Mouse (Mus musculus) R1 (cell line): ENCODE data around the gene Kcna10.

ENCODE experiments used
- DNase-seq: peaks from one replicate; pipeline ENCODE4 v3.0.0-alpha.2; 2018; ENCODE audit warnings: low read depth, low spot score

Gene Kcna10

DNA sequence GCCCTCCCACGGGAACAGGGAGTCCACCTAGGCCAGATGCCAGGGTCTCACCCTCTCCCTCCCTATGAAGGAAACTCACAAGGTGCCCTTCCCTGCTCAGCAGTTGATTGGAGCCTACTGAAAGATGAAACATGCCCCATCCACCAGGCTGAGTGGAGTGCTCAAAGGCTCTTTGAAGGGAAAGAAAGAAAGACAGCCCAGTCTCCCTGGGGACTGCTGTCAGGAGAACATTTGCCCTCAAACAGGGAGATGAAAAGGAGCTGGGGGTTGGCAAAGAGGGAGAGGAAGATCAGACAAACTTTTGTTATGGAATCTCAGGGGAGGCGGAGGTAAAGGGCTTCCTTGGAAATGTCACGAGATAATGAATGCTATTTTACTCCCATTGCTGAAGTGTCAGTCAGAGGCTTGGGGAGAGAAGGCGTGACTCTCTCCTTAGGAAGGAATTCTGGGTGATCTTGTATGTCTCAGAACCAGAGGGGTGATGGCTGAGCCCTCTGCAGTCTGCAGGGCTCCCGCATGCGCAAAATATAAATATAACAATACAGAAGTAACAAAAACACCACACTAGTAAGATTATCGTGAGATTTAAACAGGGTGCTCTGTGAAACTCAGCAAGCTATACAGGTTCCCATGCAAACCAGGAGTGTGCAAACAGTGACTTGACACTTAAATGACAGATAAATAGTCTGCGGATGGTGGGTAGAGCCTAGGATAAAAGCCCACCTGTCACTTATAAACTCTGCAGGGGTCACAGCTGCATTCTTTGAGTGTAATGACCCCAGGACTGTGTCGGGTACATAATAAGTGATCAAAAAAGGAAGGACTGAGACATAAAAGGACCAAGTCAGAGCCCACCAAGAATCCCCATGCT lies 18.7 kb downstream of the Kcna10 start:
- DNase-seq: no peak

DNA sequence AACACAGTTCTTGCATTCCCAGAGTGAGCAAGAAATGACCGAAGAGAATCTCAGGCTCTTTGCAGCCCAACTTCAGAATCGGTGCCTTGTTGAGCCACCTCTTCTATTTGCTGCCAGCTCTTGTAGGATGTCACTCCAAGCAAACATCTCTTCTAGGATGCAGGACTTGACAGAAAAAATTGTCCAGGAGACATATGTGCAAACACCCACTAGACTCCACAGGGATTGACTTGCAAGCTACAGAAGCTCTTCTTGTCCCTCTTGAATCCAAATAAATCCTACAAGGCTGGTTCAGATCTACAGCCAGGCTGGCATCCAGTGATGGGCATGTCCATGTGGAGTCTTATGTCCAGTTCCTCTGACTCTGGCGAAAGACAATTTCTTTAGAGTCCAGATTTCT lies 21.6 kb downstream of the Kcna10 start:
- DNase-seq: no peak

DNA sequence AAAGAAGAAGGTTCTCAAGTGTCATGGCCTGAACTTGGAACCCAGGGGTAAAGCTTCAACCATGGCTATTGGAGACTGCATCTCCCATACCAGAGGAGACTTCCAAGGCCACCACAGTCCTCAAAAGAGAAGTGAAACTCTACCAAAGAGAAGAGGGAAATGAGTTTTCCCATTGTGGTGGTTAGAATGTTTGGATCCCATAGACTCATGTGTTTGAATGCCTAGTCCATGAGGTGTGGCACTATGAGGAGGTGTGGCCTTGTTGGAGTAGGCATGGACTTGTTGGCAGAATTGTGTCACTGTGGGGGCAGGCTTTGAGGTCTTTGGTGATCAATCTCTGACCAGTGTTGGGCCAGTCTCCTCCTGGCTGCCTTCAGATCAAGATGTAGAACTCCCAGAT lies 22.3 kb downstream of the Kcna10 start:
- no peak for DNase-seq

DNA sequence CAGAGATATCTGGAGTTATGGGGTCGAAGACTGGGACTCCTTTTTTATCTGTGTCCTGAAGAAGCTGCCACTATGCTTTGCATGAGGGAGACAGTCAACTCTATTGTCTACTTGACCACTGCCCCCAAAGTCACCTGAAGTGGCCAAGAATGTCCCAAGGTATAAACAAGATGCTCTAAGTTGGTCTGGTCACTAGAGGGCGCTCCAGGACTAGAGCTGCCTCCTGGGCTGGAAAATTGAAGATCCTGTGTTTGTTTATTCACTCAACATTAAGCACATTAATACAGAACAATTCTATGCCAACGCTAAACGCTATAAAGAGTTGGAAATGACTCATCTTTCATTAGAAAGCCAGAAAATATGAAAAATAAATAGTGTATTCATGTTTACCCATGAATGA lies 23.1 kb downstream of the Kcna10 start:
- peak; percentile 61 for DNase-seq

DNA sequence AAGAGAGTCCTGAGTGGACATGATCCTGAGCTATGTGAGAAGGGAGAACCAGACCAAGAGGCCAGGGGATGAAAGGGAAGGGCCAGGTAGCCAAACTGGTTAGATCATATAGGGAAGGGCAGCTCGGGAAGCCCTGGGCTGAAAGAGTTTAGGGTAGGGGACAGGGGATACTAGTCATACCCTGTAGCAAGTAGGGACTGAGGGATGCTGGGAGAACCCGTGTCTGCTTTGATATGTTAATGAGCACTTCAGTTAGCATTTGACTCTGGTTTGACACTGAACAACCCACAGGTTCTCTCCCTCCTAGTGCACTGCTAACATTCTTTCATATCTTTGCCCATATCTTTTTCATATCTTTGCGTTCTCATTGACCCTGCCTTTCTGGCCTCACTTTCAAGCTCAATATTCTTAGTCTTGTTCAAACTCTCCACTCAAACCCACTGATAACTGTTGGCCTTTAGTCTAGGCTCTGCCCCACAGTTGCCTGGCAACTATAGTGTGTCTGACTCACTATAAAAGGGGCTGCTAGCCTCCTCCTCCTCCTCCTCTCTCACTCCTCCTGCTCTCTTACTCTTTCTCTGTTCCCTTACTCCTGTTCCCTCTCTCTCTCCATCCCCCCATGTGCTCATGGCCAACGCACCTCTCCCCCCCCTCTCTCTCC lies 23.8 kb downstream of the Kcna10 start:
- no peak for DNase-seq

DNA sequence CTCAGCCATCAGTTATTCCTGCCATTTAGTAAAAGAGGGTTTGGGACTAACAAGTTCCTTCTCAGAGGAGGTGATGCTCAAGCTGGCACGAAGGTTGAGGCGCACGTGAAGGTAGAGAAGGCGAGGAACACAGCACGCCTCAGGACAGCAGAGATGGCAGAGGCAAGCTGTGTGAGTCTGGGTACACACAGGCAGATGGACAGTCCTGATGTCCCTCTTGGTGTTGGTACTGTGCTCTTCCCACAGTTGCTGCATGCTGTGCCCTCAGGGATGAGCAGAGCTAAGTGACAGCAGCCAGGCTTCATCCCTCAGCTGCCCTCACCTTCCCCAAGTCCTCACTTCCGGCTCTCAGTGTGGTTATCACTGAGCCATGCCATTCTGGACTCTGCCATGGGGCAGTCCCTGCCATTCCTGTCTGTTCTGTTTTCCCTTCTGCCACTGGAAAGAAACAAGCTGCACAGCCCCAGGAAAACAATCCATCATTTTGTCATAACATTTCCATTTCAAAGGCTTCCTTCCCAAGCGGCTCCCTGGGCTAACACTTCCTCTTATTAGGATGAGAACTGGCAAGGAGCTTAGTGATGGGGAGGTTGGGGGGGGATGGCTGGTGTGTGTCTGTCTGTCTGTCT lies 24.9 kb downstream of the Kcna10 start:
- DNase-seq: no peak

DNA sequence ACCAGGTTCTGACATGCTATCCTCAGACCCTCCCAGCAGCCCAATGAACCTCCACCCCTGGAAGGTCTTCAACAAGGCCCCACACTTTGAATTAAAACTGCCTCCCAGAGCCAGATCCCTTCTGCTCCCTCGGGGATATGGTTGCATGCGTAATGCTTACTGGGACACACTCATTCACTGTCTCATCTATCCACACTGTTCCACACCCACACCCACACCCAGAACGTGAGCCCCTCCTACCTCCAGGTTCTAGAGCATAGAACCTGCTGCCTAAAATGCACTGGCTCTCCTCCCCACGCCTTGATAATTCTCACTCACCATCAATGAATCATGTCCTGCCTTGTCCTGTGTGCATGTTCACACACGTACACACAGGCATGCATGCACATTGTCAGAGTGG lies 31.8 kb downstream of the Kcna10 start:
- DNase-seq: no peak

DNA sequence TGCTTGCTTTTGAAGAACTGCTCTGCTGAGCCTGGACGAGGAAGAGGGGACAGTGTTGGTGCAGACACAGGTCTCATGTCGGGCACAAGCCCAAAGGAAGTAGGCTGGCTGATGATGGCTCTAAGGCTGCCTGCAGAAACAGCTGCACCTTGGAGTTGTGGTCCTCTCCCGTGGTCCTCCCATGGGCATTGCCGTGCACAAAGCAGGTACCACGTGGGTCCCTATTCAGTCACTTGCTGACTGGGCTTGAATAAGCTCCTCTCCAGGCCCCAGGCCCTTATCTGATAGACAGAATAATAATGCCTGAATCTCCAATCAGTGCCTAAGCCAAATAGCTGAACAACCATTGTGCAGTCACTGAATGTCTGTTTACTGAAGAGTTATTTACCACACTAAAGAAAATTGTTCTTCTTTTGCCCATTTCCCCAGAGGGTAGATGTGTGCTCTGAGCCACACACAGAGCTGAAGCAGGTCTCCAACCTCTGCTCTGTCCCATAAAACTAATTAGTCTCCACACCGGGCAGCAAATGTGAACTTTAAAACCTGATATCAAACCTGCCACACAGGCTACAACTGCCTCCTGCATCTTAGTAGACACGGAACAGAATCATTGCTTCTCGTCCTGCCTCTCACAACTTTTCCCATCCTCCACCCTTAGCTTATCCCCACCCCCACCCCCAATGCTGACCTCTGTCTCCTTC lies 33.7 kb downstream of the Kcna10 start:
- DNase-seq: no peak

DNA sequence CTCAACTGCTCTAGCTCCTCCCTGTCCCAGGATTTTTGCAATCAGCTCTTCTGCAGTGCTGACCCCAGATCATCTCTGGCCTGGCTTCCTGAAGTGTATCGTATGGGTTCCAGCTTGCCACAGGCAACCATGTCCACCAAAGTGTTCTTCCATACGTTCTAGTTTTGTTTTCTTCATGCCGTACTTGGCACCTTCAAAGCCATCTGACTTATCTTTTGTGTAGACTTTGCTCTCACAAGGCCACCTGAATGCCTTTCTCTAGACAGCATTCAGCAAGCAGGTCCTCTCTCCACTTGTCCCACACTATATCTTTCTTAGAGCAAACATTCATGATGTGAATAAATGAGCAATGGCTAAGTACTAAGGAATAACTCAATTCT lies 34.2 kb downstream of the Kcna10 start:
- DNase-seq: no peak

DNA sequence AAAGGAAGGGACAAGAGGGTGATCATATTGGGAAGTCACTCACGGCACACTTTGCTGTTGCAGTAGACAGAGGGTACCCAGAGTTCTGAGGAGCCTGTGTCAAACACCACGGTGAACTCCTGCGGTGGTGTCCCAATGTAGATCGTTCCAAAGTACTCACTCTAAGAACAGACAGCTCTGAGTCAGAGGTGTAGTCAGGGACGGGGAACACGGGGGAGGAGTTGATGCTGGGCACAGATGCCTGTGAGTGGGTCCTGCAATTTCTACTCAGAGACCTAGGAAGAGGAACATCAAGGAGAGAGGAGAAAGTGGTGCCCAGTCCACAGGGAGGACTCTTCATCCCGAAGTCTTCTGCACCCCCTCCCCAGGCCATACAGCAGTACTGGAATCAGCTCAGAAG lies 35.7 kb downstream of the Kcna10 start:
- no peak for DNase-seq

DNA sequence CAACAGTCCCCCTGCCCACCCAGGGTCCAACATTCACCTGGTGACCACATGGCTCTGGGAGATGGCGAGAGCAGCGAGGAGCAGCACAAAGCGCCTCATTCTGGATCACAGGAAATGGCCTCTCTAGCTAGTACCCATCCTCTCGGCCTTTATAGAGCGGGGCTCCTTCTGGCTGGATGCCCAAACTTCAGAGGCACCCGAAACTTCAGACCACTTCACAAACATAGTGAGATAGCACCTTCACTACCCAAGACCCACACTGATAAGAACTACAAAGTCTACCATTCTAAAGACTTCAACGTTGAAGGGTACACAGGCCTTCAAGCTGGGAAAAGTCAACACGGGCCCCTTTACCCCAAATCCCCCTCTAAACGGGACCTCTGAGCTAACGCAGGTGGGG lies 38.8 kb downstream of the Kcna10 start, which contains the start of gene Cym:
TSS of gene Cym (minus strand) at position 125 of the 400 bp plus-strand sequence.
- DNase-seq: no peak

DNA sequence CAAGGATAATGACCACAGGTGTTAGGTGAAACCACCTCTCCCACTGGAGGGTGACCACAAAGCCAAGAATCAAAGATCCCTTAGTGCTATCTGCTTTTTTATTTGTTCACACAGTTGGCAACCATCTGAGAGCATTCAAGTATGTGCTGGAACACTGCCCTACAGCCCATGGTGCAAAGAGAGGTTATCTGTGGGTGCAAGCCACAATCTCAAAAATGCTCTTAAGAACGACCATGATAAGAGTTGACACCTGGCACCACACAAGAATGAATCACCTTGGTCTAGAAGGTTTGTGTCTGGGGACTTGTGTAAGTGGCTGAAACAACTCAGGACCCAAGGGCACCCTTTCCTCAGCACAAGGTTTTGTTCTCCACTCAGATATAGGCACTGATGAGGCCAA lies 40.4 kb downstream of the Kcna10 start:
- no peak for DNase-seq

DNA sequence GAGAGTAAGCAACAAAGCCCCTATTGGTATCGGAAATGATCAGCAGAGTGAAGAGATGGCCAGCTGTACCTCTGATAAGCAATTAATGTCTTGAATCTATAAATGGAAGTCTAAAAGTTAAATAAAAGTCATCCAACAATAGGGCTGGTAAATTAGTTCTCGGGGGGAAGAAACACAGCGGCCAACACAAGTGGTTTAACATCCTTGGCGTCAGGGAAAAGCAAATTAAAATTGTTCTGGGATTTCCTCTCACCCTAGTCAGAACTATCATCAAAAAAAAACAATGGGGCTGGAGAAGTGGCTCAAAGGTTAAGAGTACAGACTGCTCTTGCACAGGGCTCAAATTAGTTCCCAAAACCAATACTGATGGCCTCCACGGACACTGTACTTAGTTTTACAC lies 43.0 kb downstream of the Kcna10 start:
- DNase-seq: no peak

DNA sequence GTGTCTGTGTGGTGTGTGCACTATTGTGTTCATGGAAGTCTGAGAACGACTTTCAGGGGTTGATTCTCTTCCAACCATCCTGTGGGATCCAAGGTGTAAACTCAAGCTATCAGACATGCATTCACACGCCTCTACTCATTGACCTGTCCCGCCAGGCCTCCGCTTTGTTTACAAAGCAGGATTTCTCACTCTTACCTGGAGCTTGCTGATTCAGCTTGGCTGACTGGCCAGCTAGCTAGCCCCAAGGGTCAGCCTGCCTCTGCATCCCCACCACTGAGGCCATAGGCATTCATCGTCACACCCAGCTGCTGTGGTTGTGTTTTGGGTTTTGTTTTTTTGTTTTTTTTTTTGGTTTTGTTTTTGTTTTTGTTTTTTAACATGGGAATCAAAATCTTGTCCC lies 46.4 kb downstream of the Kcna10 start:
- no peak for DNase-seq

DNA sequence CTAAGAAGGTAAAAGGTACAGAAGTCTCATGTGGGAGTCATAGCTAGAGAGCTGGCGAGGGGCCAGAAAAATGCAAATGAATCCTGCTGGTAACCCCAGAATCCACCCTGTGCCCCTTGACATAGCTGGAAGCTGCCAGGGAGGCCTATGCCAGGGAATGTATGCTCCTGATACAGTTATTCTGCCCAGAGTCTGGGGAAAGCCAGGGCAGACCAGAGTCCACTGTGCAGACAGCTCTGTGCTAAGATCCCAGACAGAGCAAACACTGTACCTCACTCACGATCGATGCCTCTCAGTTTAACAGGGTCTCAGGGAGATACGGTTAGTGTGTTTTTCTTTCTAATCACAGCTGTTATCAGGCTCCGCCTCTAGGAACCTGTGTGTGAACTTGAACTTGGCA lies 47.0 kb downstream of the Kcna10 start:
- DNase-seq: no peak

DNA sequence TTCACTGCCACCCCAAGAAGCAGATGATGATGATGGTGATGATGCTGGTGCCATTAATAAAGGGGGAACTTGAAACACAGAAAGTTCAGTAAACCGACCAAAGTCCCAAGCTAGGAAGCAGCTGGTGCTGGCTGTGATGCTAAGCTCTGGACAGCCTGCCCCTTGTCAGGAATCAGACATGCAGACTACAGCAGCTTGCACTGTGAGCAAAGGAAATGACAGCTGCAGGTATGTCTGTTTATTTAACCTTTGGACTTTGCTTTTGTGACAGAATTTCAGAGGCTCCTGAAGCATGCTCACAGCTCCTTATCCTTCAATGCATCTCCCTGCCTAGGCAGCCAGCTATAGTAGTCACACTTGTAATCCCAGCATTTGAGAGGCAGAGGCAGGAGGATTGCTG lies 47.7 kb downstream of the Kcna10 start, which contains the start of gene A630076J17Rik:
TSS of gene A630076J17Rik (plus strand) at position 88 of the 400 bp plus-strand sequence.
- DNase-seq: no peak

DNA sequence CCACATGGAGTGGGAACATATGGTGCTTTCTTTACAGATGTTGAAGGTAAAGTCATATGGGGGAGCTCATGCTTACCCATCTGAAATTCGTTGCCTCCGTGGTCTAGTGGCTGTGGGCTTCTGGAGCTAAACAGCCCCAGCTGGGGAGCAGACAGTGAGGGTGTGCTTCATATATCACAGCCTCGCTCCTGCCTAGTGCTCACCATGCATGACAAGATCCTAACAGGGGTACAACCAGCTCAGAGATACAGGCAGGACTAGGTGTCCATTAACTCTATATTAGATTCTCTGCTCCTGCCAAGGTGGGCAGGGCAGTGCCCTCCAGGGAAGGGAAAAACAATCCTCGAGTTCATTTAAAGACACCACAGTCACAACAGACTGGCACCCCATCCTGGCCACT lies 48.3 kb downstream of the Kcna10 start:
- DNase-seq: no peak

DNA sequence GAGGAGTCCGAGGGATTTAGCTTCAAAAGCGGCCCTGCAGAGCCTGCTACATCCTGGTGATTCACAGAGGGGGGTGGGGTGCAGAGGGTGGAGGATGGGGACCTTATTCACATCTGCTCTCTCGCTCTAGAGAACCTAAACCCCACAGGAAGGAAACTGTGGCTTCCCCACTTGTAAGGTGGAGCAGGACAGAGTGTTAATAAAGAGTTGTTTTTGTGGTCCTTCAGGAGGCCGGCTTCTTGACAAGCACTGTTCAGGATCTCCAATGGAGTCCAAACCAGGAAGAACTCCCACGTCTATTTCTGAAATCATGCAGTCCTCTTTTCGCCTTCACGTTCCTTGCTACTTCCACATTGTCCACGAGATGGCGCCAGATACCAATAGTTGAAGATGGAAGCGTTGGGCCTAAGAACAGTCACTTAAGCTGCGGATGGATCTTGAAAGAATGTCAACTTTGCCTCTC lies 50.5 kb downstream of the Kcna10 start:
- DNase-seq: peak; percentile 78

DNA sequence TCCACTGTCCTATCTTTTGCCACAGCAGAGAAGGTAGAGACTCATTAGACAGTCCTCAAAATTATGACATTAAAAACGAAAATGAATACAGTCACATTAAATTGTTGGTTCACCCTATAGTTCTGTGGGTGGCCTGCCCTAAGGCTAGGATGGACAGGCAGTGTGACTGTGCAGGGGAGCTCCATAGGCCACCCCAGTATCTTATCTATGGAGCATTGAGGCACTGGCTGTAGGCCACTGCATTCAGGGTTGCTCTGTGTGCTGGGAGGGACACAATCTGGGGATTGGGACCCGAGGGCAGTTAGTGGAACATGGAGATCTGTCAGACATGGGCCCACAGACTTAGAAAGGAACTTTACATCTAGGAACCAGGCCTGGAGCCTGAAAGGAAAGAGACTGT lies 51.1 kb downstream of the Kcna10 start:
- no peak for DNase-seq

DNA sequence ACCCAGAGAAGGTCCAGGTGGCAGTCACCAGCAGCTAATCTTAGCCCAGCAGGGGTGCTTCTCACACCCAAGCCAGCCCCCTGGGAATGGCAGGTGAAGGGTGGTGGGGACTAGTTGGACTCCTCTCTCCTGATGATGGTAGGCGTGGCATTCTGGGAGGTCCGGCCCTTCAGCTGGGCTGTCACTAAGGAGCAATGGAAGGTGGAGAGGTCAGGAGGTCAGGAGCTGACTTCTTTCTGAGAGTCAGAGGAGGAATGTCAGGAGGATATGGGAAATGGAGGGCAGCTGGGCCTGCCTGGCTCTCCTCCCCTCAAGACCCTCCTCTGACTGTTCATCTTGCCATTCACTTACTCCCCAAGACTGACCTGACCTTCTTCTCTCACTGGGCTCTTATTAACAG lies 55.2 kb downstream of the Kcna10 start:
- DNase-seq: no peak

DNA sequence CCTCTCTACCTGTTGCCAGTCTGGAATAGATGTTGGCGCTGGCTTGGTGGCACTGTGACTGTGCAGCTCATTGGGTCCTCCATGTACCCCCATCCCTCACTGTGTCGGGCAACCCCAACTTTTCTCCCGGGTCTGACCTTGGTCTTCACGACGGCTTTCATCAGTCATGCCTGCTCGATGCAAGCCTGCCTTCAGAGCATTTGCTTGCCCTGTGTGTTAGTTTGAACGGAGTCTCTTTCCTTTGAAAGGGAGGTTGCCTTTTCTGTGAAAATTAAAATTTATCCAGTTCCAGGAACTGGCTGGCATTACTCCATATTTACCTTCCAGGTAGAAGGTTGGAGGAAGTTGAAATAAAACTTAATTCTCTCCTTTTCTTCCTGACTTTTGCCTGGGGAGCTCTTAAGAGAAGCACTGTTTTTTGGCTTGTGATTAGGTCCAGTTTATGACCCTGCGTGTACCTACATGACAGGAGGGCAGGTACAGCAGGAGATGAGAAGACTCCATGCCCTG lies 55.7 kb downstream of the Kcna10 start:
- no peak for DNase-seq

DNA sequence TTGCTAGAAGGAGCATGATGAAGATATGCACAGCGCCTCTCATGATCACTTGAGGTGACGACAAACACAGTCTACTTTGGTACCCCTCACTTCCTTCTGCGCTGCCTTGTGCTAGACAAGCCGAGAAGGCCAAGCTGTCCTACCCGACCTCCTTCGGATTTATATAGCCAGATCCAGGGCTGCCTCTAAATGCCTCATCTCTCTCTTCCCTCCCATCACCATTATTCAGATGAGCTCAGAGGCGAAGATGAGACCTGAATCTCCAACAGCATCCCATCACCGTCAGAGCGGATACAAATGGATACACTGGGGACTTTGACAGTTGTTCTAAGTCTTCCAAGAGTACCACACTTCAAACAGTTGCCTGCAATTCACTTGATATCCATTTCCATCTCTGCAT lies 56.8 kb downstream of the Kcna10 start, which contains the start of gene Prok1:
TSS of gene Prok1 (minus strand) at position 101 of the 400 bp plus-strand sequence.
- no peak for DNase-seq
